Mouse (Mus musculus) layer of hippocampus, adult 6 months (tissue): ENCODE results near the gene Gng10. TPM values are rescaled to one million over a fixed set of nuclear protein-coding genes. Genes with fewer than 3 reads are reported as not detected.

Experiments
- long read RNA-seq, 2 experiments: library from polyadenylated mRNA; unstranded; transcript quantifications; one replicate each; pipeline ENCODE4 v2.0.0; 2019 to 2020
- polyA plus RNA-seq: library from polyadenylated mRNA; unstranded; fragments of <200 nt; fragmentation: Nextera tagmentation; gene quantifications from 2 replicates; pipeline ENCODE4 v1.2.3, GENCODE M21; 2021

Gene Gng10
- polyA plus RNA-seq = 190 and 221 TPM in 2 replicates
- long read RNA-seq, experiment 1, transcript Gng10-201 (3 exons, 1,192 nt) = major isoform, 240 of 246 reads
- long read RNA-seq, experiment 1, partial matches to known transcripts = 2 of 246 reads
- long read RNA-seq, experiment 1, other reads (novel, unspliced or antisense) = 2 of 246 reads
- long read RNA-seq, experiment 2, transcript Gng10-201 (3 exons, 1,192 nt) = major isoform, 127 of 133 reads
- long read RNA-seq, experiment 2, partial matches to known transcripts = 3 of 133 reads
- long read RNA-seq, experiment 2, other reads (novel, unspliced or antisense) = 2 of 133 reads

DNA sequence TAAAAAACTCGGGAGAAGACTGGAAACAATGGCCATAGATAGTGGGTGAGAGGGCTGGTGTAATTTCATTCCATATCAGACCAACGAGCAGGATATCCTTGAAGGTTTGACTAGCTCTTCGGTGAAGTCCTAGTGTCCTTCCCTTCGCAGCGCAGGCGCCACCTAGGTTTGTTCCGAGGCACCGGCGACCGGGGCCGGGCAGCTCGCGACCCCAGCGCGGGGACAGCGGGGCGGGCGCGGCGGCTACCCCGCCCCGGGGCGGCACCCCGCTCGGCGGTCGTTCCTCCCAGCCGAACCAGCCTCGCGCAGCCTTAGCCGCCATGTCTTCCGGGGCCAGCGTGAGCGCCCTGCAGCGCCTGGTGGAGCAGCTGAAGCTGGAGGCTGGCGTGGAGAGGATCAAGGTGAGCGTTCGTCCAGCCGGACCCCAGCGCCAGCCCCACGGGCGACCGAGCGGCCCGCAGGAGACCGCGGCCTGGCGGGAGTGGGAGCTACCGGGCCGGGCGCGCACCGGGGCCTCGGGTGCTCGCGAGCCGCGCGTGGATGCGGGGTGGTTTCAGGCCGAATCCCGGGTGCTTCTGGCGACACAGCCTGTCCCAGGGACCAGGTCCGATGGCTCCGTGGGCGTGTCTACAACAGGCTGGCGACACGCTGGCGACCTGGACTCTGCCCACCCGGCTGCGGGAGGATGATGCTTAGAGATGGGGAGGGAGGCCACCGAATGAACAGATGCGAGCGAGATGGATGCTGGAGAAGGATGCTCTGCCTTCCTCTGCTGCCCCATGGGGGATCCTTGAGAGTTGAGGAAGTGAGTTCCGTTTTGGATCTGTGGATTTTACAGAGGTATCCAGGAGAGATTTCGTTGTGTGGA is at the start of gene Gng10:
TSS of gene Gng10 (plus strand) at position 171 of the 868 bp plus-strand sequence.

DNA sequence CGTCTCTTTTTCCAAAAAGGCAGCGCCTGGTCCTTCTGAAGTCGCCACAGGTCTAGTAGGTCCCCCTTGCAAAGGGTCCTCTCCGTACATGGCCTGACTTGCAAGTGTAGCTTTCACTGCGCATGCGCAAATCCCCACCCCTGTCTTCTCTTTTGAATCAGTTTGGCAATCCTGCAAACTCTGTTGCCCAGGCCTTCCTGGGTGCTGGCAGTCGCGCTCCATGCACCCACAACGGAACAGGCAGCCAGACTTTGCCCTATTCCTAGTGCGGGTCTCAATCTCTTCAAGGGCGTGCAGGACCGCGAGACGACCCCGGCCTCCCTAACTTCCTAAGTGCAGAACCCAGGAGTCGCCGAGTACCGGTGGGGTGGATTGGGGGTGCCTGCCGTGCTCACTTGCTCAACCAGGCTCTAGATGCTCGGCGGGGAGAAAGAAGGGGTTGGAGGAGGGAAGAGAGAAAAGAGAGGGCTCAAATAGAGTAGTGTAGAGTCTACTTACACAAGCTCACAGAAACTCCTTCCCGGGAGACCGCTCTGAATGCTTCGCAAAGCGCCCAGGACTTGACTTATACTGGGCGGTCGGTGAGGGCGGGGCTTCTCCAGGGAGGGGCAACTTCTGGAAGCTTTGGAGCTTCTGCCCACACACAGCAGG is 48.2 kb upstream of the Gng10 start, which contains the start of gene Ptgr1:
TSS of gene Ptgr1 (minus strand) at position 580 of the 651 bp plus-strand sequence.

DNA sequence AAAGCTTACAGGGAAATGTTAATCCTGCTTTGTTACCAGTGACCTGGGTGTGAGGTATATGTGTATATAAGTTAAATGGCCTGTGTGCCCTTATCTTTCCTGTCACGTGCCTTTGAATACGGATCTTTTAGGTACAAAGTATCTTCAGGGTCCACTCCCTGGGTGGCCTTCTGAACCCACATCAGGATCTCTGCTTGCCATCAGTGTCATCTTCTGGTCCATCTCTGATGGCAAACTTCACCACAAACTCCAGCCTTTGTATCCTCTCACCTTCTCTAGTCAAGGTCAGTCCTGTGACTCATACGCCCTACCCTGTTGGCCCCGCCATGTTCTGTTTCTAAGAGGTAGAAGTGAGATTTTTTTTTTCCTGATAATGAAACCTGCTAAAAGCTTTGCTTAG is 40.1 kb upstream of the Gng10 start, which contains the start of gene Dnajc25:
TSS of gene Dnajc25 (plus strand) at position 301 of the 400 bp plus-strand sequence.

DNA sequence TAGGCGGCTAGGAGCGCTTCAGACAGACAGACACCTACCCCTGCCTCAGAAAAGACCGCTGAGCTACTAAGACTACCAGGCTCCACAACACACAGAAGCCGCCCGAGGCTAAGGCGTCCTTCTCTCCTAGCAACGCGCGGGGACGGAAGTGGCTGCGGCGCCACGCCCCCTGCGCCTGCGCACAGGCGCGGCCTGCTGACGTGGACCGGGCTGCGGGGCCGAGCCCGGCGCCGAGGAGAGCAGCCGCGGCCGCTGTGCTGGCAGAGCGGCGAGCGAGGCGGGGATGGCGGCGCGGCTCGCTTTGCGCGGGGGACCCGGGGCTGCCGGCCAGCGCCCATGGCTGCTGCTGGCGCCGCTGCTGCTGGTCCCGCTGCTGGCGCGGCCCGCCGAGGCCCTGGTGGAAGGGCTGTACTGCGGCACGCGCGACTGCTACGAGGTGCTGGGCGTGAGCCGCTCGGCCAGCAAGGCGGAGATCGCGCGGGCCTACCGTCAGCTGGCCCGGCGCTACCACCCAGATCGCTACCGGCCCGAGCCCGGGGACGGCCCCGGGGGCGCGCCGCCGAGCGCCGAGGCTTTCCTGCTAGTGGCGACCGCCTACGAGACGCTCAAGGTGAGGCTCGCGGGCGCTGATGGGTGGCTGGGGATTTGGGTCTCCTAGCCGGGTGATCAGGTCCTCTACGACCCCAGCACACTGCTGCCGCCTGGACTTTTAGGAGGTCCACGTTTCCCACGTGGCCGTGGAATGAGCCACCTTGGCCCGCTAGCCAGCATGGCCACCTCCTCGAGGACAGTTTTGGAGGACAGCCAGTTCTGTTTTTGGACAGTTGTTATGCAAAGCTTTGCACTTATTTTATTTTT is 31.7 kb upstream of the Gng10 start, which contains the start of gene Gm20503:
TSS of gene Gm20503 (plus strand) at position 263 of the 858 bp plus-strand sequence.

Other genes starting within 250 kb of the Gng10 start
- gene Olfr267, start 247.4 kb upstream of the Gng10 start, polyA plus RNA-seq = not detected in 2 replicates
- 9.7 and 12.0 TPM in 2 replicates for gene Ecpas, start 122.3 kb upstream of the Gng10 start, polyA plus RNA-seq
- 5.1 and 8.6 TPM in 2 replicates for gene Zkscan16, start 91.5 kb upstream of the Gng10 start, polyA plus RNA-seq
- 2.3 and 2.8 TPM in 2 replicates for gene Ptgr1, start 48.0 kb upstream of the Gng10 start, polyA plus RNA-seq
- gene Dnajc25, start 40.0 kb upstream of the Gng10 start, polyA plus RNA-seq = 3.0 and 3.7 TPM in 2 replicates
- gene Gm20503, start 31.9 kb upstream of the Gng10 start, polyA plus RNA-seq = 1.0 and 1.9 TPM in 2 replicates
- not detected in 2 replicates for gene AI481877, start 103.9 kb downstream of the Gng10 start, polyA plus RNA-seq
- gene Ugcg, start 154.2 kb downstream of the Gng10 start, polyA plus RNA-seq = 4.7 and 5.3 TPM in 2 replicates